Mouse (Mus musculus) kidney, postnatal 14 days (tissue): ENCODE data around the gene Numb.
"Not testable (repeated sequence)": the region's sequence is repeated elsewhere in the genome, so short reads cannot be mapped to it uniquely, and the experiment has no call there.

Source experiments
- DNase-seq: peaks from one replicate; pipeline ENCODE4 v3.0.0; 2022; ENCODE audit warnings: mixed read lengths

Numb gene

DNA sequence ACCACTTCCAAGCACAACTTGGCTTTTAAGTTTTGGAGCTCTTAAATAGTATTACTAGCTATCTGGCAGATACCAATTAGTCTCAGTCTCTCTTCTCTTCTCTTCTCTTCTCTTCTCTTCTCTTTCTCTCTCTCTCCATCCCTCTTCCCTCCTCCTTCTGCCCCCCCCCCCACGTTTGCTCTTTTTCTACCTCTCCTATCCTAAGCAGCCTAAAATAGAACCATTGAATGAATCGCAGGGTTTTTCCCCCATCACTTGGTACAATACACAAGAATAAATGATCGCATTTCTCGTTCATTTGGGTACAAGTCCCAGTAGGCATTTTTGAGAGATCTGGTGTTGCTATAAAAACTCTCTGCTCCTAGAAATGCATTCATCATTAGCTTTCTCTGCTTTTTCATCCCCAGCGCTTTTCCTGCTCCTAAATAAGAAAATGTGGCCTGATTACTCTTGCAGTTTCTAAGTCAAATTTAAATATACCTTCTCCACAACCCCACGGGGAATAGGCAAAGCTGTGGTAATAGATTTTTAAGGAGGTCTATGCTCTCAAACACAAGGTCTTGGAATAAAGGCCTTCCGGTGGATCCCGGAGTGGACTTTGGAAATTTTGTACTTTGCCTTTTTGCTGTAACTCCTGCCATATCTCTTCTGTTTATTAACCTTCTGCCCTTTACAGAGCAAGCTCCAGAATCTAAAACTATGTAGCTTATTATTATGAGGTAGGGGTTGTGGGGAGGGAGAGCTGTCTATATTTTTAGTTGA, 1.2 kb upstream of the Numb start:
- DNase-seq = peak; percentile 38

DNA sequence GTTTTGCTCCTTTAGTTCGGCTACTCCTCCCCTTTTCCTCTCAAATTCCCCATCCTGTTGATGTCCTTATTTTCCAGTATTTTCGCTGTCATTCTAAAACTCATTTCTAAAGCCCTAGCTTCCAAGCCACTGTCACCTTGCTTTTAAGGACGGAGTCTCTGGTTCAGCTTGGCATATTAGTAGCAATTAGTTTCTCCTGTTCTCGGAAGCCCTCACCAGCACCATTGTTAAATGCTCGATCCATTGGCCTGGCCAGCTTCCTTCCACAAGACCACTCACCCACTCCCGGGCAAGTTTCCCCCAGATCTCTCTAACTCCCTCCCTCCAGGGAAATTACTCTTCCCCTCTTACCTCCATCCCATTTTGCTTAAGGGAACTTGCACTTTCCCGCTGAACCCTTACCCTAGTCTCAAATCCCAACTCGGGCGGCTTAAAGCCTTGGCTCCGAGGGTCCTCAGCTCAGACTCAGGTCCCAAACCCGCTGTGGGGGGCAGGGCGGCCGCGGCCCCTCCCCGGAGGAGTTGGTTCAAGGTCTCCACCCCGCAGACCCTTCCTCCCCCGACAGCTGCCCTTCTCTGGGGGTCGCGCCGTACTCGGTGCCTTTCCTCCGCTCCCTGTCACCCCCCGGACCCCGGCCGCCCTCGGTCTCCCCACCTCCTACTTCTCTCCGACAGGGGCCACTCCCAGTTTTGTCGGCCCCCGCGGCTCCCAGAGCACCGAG, 853 bp downstream of the Numb start:
- no peak for DNase-seq

DNA sequence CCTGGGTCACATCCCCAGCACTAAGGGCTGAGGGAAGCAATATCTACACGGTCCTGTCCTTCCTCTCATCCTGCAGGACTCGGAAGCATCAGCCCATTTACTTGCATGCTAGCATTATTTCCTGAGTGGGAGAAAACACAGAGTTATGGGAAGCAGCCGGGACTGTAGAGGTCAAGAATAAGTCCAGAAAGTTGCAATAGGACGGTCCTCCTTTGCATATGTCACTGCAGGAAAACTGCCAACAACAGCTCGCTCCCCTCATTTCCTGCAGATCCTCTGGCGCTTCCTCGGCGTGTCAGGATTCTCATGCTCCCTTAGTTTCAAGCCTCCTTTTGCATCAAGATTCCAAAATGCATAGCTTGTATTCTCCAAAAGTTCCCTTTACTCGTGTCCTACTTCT, 4.8 kb downstream of the Numb start:
- DNase-seq = peak; percentile 68

DNA sequence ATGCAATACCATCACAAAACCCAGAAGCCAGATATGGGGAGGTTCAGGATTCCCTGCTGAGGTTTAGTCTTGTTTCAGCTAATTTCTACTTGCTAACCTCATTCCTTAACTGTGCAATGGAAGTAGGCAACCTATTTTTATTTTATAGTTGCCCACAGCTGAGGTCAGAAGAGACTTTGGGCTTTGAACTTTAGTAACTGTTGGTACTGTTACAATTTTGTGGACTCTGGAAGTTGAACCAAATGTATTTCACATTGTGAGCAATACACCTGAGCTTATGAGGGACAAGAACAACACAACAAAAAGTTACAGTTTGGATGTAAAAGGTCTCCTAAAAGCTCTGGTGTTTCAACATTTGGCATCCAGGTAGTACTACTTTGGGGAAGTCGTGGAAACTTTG, 6.9 kb downstream of the Numb start:
- DNase-seq = no peak

DNA sequence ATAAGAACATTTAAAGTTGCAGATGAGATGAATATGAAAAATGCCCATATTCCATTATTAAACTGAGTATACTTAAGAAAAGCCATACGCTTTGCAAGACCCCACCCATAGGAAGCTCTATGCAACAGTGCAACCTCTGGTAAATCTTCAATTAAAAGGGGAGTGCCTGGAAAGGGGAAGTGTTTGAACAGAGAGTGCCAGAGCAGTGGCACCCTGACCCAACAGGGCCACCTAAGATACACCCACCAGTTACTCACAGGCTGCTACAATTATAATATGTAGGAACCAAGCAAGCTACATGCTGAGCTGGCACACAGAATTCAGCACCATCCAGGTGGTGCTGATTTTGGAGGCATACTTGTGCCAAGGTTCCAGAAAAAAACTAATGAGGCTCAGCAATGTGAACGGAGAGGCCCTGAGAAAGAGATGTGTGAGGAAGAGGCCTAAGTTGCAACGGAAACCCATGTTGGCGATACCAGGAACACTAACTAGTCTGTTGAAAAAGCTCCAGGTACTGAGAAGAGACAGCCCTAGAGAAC, 7.5 kb downstream of the Numb start:
- no peak for DNase-seq

DNA sequence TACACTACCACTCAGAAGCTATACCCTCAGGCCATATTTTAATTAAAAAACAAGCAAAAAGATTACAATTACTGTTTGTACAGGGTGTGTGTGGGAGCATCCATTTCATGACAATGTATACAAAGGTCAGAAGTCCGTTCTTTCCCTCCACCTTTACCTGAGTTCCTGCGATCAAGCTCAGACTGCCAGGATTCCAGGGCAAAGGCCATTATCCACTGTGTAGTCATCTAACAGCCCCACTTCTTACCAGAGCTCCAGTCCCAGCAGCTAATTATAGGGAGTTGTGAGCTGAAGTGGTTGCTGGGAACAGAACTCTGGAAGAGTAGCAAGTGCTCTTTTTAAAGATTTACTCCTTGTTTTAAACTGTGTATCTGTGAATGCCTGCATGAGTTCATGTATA, 11.3 kb downstream of the Numb start:
- no peak for DNase-seq

DNA sequence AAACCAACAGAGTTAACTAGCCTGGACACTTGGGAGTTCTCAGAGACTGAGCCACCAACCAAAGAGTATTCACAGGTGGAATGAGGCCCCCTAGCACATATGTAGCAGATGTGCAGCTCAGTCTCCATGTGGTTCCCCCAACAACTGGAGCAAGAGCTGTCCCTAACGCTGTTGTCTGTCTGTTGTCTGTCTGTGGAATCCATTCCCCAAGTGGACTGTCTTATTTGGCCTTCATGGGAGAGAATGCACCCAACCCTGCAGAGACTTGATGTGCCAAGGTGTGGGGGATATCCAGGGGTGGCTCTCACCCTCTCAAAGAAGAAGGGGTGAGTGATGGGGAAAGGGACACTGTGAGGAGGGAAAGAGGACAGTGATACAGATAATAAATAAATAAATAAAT, 28.8 kb downstream of the Numb start:
- DNase-seq = no peak

DNA sequence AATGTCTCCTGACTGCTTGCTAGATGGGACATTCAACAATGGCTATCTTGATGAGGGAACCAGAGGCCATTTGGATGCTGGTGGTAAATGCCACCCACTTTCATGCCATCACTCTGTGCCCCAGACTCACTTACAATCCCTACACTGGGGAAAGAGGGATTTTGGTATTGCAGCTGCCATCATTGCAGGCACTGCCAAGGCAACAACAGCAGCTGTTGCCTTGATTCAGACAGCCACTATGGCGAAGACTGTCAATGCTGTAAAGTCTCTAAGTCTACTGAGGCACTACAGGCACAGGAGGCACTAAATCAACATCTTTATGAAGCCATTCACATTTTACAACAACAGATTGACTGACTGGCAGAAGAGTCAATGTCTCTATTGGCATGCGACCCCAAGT, 30.5 kb downstream of the Numb start:
- no peak for DNase-seq

DNA sequence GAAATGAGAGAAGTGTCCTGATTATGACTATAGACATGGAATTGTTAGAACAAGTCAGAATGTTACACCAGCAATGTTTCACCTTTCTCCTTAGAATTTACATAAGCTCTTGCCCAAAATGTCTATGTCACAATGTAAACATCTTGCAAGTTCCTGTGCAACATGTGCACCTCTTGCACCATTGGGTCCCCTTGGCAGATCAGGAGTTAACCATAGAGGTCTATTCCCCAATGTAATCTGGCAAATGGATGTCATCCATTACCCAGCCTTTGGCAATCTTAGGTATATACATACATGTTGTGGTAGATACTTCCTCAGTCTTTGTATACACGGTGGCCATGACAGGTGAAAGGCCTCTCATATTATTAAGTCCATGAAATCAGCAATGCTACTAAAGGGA, 32.6 kb downstream of the Numb start:
- no peak for DNase-seq

DNA sequence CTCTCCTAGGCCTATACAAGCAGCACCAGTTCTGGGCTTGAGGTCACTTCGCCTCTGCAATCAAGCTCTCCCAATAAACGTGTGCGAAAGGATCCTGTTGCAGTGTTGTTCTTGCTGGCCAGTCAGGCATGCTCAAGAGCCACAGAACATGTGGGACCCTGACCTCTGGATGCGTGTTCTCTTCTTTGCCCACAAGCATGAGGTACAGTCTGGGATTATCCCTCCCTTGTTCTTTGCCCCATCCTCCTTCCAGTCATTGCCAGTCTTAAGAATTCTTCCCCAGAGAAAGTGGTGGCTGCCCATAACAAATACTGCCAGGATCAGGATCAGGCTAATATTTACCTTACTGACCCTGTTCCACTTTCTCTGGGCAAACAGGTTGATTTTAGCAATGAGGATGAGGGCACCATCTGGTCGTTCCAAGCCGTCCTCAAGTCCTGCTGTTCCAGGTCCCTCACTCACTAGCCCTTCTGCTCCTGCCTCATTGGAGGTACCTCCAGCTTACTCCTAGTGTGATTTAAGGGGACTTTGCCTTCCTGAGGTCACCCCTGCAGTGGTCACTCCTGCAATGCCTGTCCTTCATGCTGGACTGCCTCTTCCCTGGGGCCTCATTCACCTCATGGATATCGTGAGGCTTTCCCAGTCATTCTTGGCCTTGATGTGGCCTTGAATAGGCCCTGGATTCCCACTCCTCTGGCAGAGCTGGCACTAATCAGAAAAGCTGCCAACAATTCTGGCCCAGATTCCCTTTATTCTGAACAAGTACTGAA, 36.0 kb downstream of the Numb start:
- peak; percentile 38 for DNase-seq

DNA sequence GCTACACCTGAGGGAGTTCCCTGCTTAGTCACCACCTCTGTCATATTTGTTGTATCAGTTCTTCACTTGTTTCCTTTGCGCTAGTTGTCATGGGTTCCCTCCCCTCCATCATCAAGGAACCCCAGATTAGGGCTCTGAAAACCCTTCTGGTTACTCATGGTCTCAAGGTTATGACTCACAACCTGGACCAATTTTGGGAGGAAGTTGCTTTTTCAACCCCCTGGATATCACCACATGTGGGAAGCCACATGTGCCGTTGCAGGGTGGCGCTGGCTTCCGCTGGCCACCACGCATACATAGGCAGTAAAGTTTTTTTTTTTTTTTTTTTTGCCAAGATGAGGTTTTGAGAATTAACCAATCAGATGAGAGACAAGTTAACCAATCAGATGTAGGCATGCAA, 36.7 kb downstream of the Numb start:
- not testable (repeated sequence) for DNase-seq

DNA sequence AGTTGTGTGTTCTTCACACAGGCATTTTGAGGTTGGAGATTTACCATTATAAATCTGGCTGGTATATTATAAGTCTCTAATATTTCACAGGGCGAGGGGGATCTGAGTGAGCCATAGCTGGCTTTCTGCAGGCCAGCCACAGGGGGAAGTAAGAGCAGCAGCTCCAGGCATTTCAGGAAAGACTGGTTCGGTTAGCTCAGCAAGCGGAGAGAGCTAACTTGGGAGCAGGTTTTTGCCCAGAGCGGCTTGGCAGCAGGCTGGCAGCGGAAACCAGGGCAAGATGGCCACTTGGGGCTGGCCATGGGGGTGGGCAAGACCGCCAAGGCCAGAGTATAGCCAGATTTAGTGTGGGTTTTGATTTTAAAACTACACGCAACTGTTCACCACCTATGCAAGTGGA, 39.2 kb downstream of the Numb start:
- DNase-seq = peak; percentile 29

DNA sequence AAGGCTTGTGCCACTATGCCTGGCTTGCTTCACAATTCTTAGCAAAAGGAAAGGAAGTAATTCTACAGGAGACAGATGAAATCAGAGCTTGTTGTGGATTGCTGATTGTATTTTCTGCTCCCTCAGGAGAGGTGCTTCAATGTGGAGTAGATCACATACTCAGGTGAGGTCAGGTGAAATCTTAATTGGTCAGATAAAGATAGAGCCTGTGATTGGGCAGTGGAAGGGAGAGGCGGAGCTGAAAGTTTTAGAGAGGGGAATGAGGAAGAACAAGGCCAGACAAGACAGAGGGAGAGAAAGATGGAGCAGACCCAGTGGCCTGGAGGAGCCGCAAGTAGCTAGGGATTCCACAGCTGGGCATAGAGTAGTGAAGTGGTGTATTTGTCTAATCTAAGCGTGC, 39.6 kb downstream of the Numb start:
- no peak for DNase-seq

DNA sequence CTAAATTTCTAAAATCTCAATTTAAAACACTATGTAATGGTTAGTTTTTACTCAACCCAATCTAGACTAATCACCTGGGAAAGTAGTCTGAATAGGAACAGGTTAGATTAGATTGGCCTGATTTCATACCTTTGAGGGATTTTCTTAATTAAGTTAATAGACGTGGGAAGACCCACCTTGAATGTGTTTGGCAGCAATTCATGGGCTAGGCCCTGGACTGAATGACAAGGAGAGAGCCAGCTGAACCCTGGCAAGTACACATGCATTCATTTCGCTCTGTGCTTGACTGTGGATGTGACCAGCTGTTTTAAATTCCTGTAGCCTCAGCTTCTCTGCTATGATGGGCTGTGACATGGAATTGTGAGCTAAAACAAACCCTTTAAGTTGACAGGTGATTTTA, 40.8 kb downstream of the Numb start:
- no peak for DNase-seq

DNA sequence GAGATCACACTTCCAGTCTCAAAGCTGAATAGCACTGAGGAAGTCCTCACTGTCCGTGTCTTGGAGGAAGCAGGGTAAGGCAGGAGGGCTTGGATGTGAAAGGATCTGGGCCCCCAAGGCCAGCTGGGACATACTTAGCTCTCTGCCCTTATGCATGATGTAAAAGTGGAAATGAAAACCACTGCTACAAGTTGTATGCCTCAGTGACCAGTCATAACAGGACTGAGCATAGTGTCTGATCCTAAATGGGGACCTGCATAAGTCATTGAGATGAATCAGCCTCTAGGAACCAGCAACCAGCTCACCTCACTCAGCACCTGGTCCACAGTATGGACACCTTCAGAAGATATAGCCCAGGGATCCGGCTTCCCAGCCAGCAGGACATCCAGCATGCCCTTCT, 46.6 kb downstream of the Numb start:
- DNase-seq = no peak

DNA sequence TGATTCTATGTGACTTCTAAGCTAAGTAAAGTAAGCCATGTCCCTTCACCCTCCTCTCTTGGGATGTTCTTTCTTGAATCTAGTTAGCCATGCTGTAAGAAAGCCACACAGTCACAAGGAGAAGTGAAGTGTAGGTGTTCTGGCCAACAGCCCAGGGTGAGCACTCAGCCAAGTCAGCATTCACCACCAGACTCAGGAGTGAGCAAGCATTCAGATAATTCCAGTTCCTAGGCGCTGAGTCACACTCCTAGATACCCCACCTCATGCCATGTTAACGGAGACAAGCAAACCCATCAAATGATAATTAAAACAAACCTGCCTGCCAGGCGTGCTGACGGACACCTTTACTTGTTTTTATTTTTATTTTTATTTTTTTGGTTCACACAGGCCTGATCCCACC, 47.1 kb downstream of the Numb start:
- peak; percentile 76 for DNase-seq

DNA sequence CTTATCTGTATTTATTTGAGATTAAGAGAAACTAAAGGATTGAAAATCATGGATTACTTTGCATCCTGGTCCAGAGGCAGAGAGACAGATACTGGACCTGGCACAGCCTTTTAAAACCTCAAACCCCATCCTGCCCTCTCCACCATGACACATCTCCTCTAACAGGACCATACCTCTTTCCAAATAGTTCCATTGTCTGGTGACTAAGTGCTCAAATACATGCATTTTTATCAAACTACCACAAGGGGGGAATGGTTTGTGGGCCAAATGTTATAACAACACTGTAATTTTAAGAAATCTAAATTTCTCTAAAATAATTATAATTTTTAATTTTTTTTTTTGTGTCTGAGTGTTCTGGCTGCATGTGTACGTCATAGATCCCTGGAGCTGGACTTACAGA, 57.2 kb downstream of the Numb start:
- no peak for DNase-seq

DNA sequence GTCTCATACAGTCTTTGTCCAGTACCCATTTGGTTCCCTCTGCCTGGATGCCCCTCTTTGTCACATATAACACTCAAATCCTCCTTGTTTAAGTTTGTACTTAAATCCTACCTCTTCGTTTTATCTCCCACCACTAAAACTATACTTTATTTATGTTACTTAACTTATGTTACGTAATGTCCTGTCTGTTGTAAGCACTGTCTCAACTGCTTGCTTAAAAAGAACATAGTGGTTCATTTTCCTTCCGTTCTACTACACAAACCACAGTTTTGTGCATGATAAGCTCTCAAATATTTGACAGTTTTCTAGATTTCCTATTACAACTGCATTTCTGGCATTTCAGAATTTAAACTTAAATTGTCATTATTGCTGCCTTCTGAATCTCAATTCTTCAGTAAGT, 59.9 kb downstream of the Numb start:
- no peak for DNase-seq

DNA sequence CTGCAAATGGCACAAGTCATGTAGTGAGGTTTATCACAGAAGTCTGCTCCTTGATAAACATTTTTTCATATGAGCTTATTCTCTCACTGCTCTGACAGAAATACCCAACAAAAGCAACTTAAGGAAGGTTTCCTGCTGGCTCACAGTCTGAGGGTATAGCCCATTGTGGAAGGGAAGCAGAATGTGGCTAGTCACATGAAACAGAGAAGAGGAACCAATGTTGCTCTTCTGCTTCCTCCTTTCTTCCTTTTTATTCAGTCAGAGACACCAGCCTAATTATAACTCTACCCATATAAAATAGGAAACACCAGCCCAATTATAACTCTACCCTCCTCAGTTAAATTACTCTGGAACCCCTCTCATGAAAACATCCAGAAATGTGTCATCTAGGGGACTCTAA, 61.0 kb downstream of the Numb start:
- no peak for DNase-seq

DNA sequence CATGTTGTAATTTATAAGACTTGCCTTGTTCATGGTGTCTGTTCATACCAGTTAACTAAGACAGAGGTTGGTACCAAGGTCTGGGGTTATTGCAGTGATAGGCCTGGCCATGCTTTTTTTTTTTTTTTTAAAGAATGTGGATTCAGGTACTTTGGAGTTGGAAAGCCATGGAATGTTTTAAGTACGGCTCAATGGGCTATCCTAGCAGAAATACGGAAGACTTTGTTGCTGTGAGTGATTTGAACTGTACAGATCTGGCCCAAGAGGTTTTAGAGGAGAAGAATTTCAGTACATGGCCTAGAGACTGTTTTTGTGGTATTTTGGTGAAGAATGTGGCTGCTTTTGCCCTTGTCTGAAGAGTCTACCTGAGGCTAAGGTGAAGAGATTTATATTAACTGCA, 63.7 kb downstream of the Numb start:
- no peak for DNase-seq

DNA sequence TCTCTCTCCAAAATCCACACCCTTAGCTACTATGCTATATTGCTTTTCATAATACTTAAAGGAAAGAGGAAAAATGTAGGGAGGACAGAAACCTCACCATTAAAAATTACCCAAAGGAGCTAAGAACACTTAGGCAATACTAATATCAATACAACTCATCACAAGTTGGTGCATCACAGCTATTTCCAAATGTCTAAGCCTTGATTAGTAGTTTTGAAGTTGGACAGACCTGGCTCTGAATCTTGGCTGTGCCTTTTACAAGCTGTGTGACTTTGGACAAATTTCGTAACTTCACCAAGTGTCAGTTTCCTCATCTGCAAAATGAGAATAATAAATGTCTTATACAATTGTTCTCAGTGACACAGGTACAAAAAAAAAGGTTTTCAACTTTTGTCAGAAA, 66.5 kb downstream of the Numb start:
- no peak for DNase-seq

DNA sequence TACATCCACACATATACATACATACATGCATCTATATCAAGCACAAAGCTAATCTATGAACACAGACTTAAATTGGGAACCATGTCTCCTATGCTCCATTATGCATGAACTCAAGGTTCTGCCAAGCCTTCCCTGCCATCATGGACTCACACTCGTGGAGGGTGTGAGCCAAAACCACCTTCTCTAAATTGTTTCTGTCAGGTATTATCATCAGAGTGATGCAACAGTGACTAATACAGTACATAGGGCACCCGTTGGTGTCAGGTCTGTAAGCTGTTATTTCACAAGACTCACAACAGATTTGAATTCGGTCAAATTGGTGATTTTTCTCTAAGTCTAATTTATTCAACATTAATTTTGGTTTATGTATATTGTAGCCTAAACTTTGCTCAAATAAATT, 67.5 kb downstream of the Numb start:
- no peak for DNase-seq

DNA sequence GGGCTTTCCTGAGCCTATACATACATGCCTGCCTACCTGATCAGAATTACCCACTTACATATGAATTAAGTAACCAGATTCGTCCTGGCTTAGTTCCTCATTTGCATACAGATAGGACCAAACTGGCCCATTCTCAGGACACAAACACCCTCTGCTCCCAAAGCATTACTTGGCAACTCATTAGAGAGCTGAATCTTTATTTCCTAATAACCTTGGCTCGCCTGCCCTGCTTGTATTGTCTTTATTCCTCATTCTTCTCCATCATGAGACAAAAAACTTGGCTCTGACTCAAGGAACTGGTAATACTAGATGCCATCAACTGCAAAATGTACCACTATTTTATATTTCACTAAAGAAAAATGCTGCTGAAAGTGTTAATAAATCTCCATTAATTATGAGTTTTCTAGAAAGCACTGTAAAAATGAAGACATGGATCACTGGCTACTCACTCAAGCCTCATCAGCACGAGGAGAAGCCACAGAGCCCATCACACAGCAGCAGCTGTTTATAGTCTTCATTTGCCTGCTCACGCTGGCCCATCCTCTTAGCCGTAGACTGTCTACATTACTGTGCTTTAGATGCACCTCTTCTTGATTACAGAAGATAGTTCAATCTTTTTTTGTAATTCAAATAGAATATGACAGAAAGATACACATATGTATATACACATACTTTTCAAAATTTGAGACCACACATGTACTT, 69.1 kb downstream of the Numb start:
- no peak for DNase-seq
